12 mouse cellular contexts compared by ENCODE assay signal in the genomic region with DNA sequence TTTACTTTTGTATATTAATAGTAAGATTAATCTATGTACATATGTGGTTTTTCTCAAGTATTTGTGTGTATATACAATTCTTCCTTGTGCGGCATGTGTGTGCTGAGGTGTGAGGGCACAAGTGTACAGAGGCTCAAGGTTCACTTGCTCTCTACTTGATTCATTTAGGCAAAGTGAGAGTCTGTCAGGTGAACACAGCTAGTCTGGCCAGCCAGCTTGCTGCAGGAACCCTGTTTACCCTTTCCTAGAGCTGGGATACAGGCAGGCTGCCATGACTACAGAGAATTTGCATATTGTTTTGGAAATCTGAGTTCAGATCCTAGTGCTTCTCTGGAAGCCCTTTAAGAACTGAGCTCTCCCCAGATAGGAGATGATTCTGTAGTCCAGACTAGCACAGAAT.
"Had no signal": no experiment of that assay in that cellular context is flagged by ENCODE, and none has a peak within 500 bp of the region (broad histone marks: within the 10 kb centered on the region; RNA-seq: fewer than 3 reads in every experiment).

No protein-coding gene starts in this region.

- H3K27me3 ChIP-seq: hindbrain, embryonic 15.5 days; limb, embryonic 12.5 days; liver, embryonic 13.5 days; midbrain, embryonic 13.5 days; stomach, embryonic 15.5 days had no signal

- ATAC-seq: lung, postnatal 0 days; midbrain, embryonic 13.5 days had no signal

- DNase-seq: layer of hippocampus, adult 9-11 months; layer of hippocampus, postnatal 36 days; liver, embryonic 13.5 days; lung, adult 2 months; lung, postnatal 36 days; right cerebral cortex, postnatal 14 days; thymus, postnatal 36 days had no signal

- H3K4me3 ChIP-seq: hindbrain, embryonic 15.5 days; limb, embryonic 12.5 days; liver, embryonic 13.5 days; midbrain, embryonic 13.5 days; stomach, embryonic 15.5 days had no signal

- H3K4me2 ChIP-seq: hindbrain, embryonic 15.5 days; limb, embryonic 12.5 days; liver, embryonic 13.5 days; midbrain, embryonic 13.5 days; stomach, embryonic 15.5 days had no signal

- H3K9me3 ChIP-seq: hindbrain, embryonic 15.5 days; limb, embryonic 12.5 days; liver, embryonic 13.5 days; midbrain, embryonic 13.5 days; stomach, embryonic 15.5 days had no signal

- H3K36me3 ChIP-seq: hindbrain, embryonic 15.5 days; limb, embryonic 12.5 days; liver, embryonic 13.5 days; midbrain, embryonic 13.5 days had no signal

- H3K27ac ChIP-seq: hindbrain, embryonic 15.5 days; limb, embryonic 12.5 days; liver, embryonic 13.5 days; midbrain, embryonic 13.5 days; stomach, embryonic 15.5 days had no signal

- H3K9ac ChIP-seq: hindbrain, embryonic 15.5 days; limb, embryonic 12.5 days; liver, embryonic 13.5 days; midbrain, embryonic 13.5 days; stomach, embryonic 15.5 days had no signal
